Comparison of ENCODE assay signal across 8 mouse cellular contexts in genomic region chr2:25261870-25262269, GRCm38 (mm10). TPM values are rescaled to one million over a fixed set of nuclear protein-coding genes. Genes with fewer than 3 reads are reported as not detected.
A peak's percentile ranks its signal among the peaks of the same experiment; 100 is the strongest.
DNase-seq lines count a peak whose midpoint lies in the region; ATAC-seq and TF ChIP-seq lines count a peak whose summit lies in the region.

No protein-coding gene starts in this region.

- H3K79me2 ChIP-seq in CH12.LX (replicated peaks; ENCODE audit: control insufficient read depth, extremely low read depth, insufficient read depth, poor library complexity, severe bottlenecking): peaks cover 5% of the 10 kb centered on the region; the same call in 1 of the 2 replicates

- H3K27ac ChIP-seq in heart, embryonic 11.5 days (ENCODE audit: low read depth, low read length): no peak overlapping the region
- peak overlapping the region; percentile 2; the same call in 1 of the 2 replicates for H3K27ac ChIP-seq in CH12.LX (ENCODE audit: insufficient read depth, low read depth)
- 0 out of 2 replicates have a peak overlapping the region, but pooled peaks have one; percentile 5 for H3K27ac ChIP-seq in forebrain, embryonic 12.5 days
- peak overlapping the region; percentile 68 for H3K27ac ChIP-seq in liver, embryonic 16.5 days (ENCODE audit: low read length)

- no peak for TF ChIP-seq POLR2A in CH12.LX (IDR thresholded peaks at IDR 0.05; ENCODE audit: low read depth, low read length)

- ATAC-seq in heart, embryonic 11.5 days (replicated peaks; ENCODE audit: insufficient number of reproducible peaks, low FRiP score, low TSS enrichment): no peak
- ATAC-seq in forebrain, embryonic 12.5 days (ENCODE audit: low FRiP score): 0 out of 2 replicates have a peak, but pooled peaks have one; percentile 1
- ATAC-seq in liver, embryonic 16.5 days (ENCODE audit: low read depth): peak; percentile 1

- DNase-seq in heart, adult 9 months (ENCODE audit: low spot score in 2 of 2): no peak
- no peak for DNase-seq in CH12.LX (ENCODE audit: extremely low read depth)
- DNase-seq in right cerebral cortex, postnatal 25 days: no peak
- DNase-seq in adrenal gland, postnatal 36 days: no peak
- DNase-seq in layer of hippocampus, postnatal 36 days: no peak

- peak overlapping the region; percentile 83 for H3K4me3 ChIP-seq in heart, embryonic 11.5 days (ENCODE audit: low read depth, low read length)
- H3K4me3 ChIP-seq in CH12.LX (replicated peaks in 1 of 3; ENCODE audit: low read depth in 2 of 3, low read length in 2 of 3, poor library complexity in 1 of 3): peak overlapping the region; percentile 55 to 80 (median 80)
- H3K4me3 ChIP-seq in forebrain, embryonic 12.5 days (replicated peaks): peak overlapping the region; percentile 79
- H3K4me3 ChIP-seq in liver, embryonic 16.5 days (ENCODE audit: low read depth, low read length): peak overlapping the region; percentile 89

- peaks cover 16% of the 10 kb centered on the region for H3K27me3 ChIP-seq in heart, embryonic 11.5 days (ENCODE audit: control insufficient read depth, insufficient read depth, low read length)
- no peaks in the 10 kb centered on the region for H3K27me3 ChIP-seq in CH12.LX (replicated peaks)
- peaks cover 24% of the 10 kb centered on the region for H3K27me3 ChIP-seq in forebrain, embryonic 12.5 days
- no peaks in the 10 kb centered on the region for H3K27me3 ChIP-seq in liver, embryonic 16.5 days (ENCODE audit: control insufficient read depth, insufficient read depth, low read depth, low read length)

- no peak for TF ChIP-seq CTCF in CH12.LX (conservative IDR thresholded peaks at IDR 0.05 in 1 of 2, IDR thresholded peaks at IDR 0.05 in 1 of 2; ENCODE audit: low read depth in 2 of 2, low read length in 2 of 2)

- H3K4me2 ChIP-seq in heart, embryonic 11.5 days: peak overlapping the region; percentile 100
- H3K4me2 ChIP-seq in CH12.LX (ENCODE audit: insufficient read depth, low read depth, poor library complexity, severe bottlenecking): peak overlapping the region; percentile 57
- H3K4me2 ChIP-seq in forebrain, embryonic 12.5 days: peak overlapping the region; percentile 99
- peak overlapping the region; percentile 100 for H3K4me2 ChIP-seq in liver, embryonic 16.5 days (ENCODE audit: low read depth, low read length)

- H3K36me3 ChIP-seq in heart, embryonic 11.5 days (ENCODE audit: control insufficient read depth, insufficient read depth, low read length): no peaks in the 10 kb centered on the region
- H3K36me3 ChIP-seq in CH12.LX (replicated peaks in 1 of 2; ENCODE audit: control insufficient read depth in 1 of 2, insufficient read depth in 1 of 2, low read length in 1 of 2): peaks cover 0 to 2% of the 10 kb centered on the region in 2 experiments
- H3K36me3 ChIP-seq in forebrain, embryonic 12.5 days (replicated peaks): no peaks in the 10 kb centered on the region
- no peaks in the 10 kb centered on the region for H3K36me3 ChIP-seq in liver, embryonic 16.5 days (ENCODE audit: control insufficient read depth, insufficient read depth)

- H3K4me1 ChIP-seq in heart, embryonic 11.5 days (ENCODE audit: control insufficient read depth, insufficient read depth, low read length): peaks cover 26% of the 10 kb centered on the region
- H3K4me1 ChIP-seq in CH12.LX (ENCODE audit: control insufficient read depth in 1 of 2, insufficient read depth in 2 of 2): peaks cover 17 to 45% of the 10 kb centered on the region in 2 experiments
- peaks cover 46% of the 10 kb centered on the region for H3K4me1 ChIP-seq in forebrain, embryonic 12.5 days
- peaks cover 43% of the 10 kb centered on the region for H3K4me1 ChIP-seq in liver, embryonic 16.5 days (ENCODE audit: control insufficient read depth, low read depth, low read length)

- no peaks in the 10 kb centered on the region for H3K9me3 ChIP-seq in heart, embryonic 11.5 days (replicated peaks; ENCODE audit: control insufficient read depth, low read length)
- H3K9me3 ChIP-seq in CH12.LX (replicated peaks; ENCODE audit: low read length): no peaks in the 10 kb centered on the region
- no peaks in the 10 kb centered on the region for H3K9me3 ChIP-seq in forebrain, embryonic 12.5 days
- H3K9me3 ChIP-seq in liver, embryonic 16.5 days (replicated peaks; ENCODE audit: control insufficient read depth, low read length): no peaks in the 10 kb centered on the region

- in situ Hi-C loops in CH12.LX (cut with MboI; ENCODE audit: low pct_ligation_motif_present, low pct_unique_long_range_greater_than_20kb, low sequenced_read_pairs): no loop called here

- peak overlapping the region; percentile 72 for H3K9ac ChIP-seq in heart, embryonic 11.5 days (ENCODE audit: low read depth, low read length)
- H3K9ac ChIP-seq in CH12.LX (ENCODE audit: insufficient read depth, low read depth): peak overlapping the region; percentile 53
- H3K9ac ChIP-seq in forebrain, embryonic 12.5 days: 0 out of 2 replicates have a peak overlapping the region, but pooled peaks have one; percentile 25
- H3K9ac ChIP-seq in liver, embryonic 16.5 days (ENCODE audit: low read depth, low read length): peak overlapping the region; percentile 69

- dilution Hi-C loops in CH12.LX (cut with MboI; ENCODE audit: extremely low pct_ligation_motif_present, extremely low pct_unique_long_range_greater_than_20kb, low sequenced_read_pairs): no loop called here

- no peak for TF ChIP-seq RAD21 in CH12.LX (IDR thresholded peaks at IDR 0.05; ENCODE audit: low read depth, low read length)

- TF ChIP-seq EP300 in CH12.LX (IDR thresholded peaks at IDR 0.05; ENCODE audit: low read length): no peak

- WGBS in heart, embryonic 11.5 days (ENCODE audit: insufficient replicate concordance): 38% methylated on average over 12 of the region's 12 CpGs
- WGBS in forebrain, embryonic 12.5 days: 46% methylated on average over 12 of the region's 12 CpGs
- WGBS in liver, embryonic 16.5 days (ENCODE audit: insufficient replicate concordance): 44% methylated on average over 11 of the region's 12 CpGs

TF ChIP-seq in CH12.LX, 34 proteins besides CTCF, POLR2A, EP300 and RAD21 (continues in another document):
- TF ChIP-seq POLR2AphosphoS2 (IDR thresholded peaks at IDR 0.05; ENCODE audit: low read depth, low read length) (no peak), ELF1 (IDR thresholded peaks at IDR 0.05; ENCODE audit: low read depth, low read length) (no peak), SMC3 (IDR thresholded peaks at IDR 0.05; ENCODE audit: low read depth, low read length) (no peak), NELFE (IDR thresholded peaks at IDR 0.05; ENCODE audit: low read depth, low read length) (no peak), IRF4 (IDR thresholded peaks at IDR 0.05; ENCODE audit: low read depth, low read length) (no peak), PAX5 (IDR thresholded peaks at IDR 0.05; ENCODE audit: low read length) (no peak), SIN3A (IDR thresholded peaks at IDR 0.05; ENCODE audit: low read length) (no peak), NRF1 (IDR thresholded peaks at IDR 0.05; ENCODE audit: low read depth, low read length) (no peak)

RNA-seq across cellular contexts. Expression of gene Tprn, which starts 0.5 kb away (rescaled TPM):
- polyA plus RNA-seq in heart, embryonic 11.5 days (2014; fragmentation: Nextera tagmentation; extraction: Ambion mirVana): 3.3 TPM in 2 replicates
- total RNA-seq in CH12.LX (2012; rRNA removed) (13.1 and 14.3 TPM in 2 replicates), CH12.LX (2014; rRNA removed) (7.0 and 8.2 TPM in 2 replicates)
- polyA plus RNA-seq in CH12.LX (2012; ENCODE audit: insufficient read length, low read depth): 17.0 and 19.3 TPM in 2 replicates
- polyA plus RNA-seq in forebrain, embryonic 12.5 days (2016; fragmentation: Nextera tagmentation; extraction: Ambion mirVana): 9.3 and 10.0 TPM in 2 replicates
- polyA plus RNA-seq in liver, embryonic 16.5 days (2015; fragmentation: Nextera tagmentation; extraction: Ambion mirVana): 3.7 and 4.7 TPM in 2 replicates
- 1 to 10 TPM; 8.7 to 9.2 TPM for total RNA-seq in adrenal gland, postnatal 36 days (2021)
- total RNA-seq in layer of hippocampus, postnatal 36 days (2021): 10 to 100 TPM; 19.4 to 23.1 TPM

RNA-seq across cellular contexts. Expression of gene Tmem203, which starts 6.6 kb away (rescaled TPM):
- polyA plus RNA-seq in heart, embryonic 11.5 days (2014; fragmentation: Nextera tagmentation; extraction: Ambion mirVana): 12.9 and 16.0 TPM in 2 replicates
- total RNA-seq in CH12.LX (2012; rRNA removed) (22.7 and 28.3 TPM in 2 replicates), CH12.LX (2014; rRNA removed) (18.4 and 21.2 TPM in 2 replicates)
- 14.5 and 21.5 TPM in 2 replicates for polyA plus RNA-seq in CH12.LX (2012; ENCODE audit: insufficient read length, low read depth)
- polyA plus RNA-seq in forebrain, embryonic 12.5 days (2016; fragmentation: Nextera tagmentation; extraction: Ambion mirVana): 17.6 and 18.1 TPM in 2 replicates
- 10.9 and 12.0 TPM in 2 replicates for polyA plus RNA-seq in liver, embryonic 16.5 days (2015; fragmentation: Nextera tagmentation; extraction: Ambion mirVana)
- 10 to 100 TPM; 22.6 to 38.8 TPM for total RNA-seq in adrenal gland, postnatal 36 days (2021)
- 10 to 100 TPM; 35.5 to 40.4 TPM for total RNA-seq in layer of hippocampus, postnatal 36 days (2021)

RNA-seq across cellular contexts. Expression of gene Ssna1, which starts 10.4 kb away (rescaled TPM):
- 156 and 175 TPM in 2 replicates for polyA plus RNA-seq in heart, embryonic 11.5 days (2014; fragmentation: Nextera tagmentation; extraction: Ambion mirVana)
- total RNA-seq in CH12.LX (2012; rRNA removed) (80.6 and 98.5 TPM in 2 replicates), CH12.LX (2014; rRNA removed) (72.9 and 82.0 TPM in 2 replicates)
- polyA plus RNA-seq in CH12.LX (2012; ENCODE audit: insufficient read length, low read depth): 51.4 and 74.9 TPM in 2 replicates
- 207 and 224 TPM in 2 replicates for polyA plus RNA-seq in forebrain, embryonic 12.5 days (2016; fragmentation: Nextera tagmentation; extraction: Ambion mirVana)
- 94.7 and 111 TPM in 2 replicates for polyA plus RNA-seq in liver, embryonic 16.5 days (2015; fragmentation: Nextera tagmentation; extraction: Ambion mirVana)
- 10 to 100 TPM; 43.8 to 45.1 TPM for total RNA-seq in adrenal gland, postnatal 36 days (2021)
- total RNA-seq in layer of hippocampus, postnatal 36 days (2021): 10 to 100 TPM; 65.0 to 69.4 TPM

RNA-seq across cellular contexts. Expression of gene Anapc2, which starts 10.4 kb away (rescaled TPM):
- 73.0 and 76.1 TPM in 2 replicates for polyA plus RNA-seq in heart, embryonic 11.5 days (2014; fragmentation: Nextera tagmentation; extraction: Ambion mirVana)
- total RNA-seq in CH12.LX (2012; rRNA removed) (13.6 and 14.5 TPM in 2 replicates), CH12.LX (2014; rRNA removed) (9.6 and 13.0 TPM in 2 replicates)
- 48.7 and 55.2 TPM in 2 replicates for polyA plus RNA-seq in CH12.LX (2012; ENCODE audit: insufficient read length, low read depth)
- 134 and 141 TPM in 2 replicates for polyA plus RNA-seq in forebrain, embryonic 12.5 days (2016; fragmentation: Nextera tagmentation; extraction: Ambion mirVana)
- 40.1 and 40.5 TPM in 2 replicates for polyA plus RNA-seq in liver, embryonic 16.5 days (2015; fragmentation: Nextera tagmentation; extraction: Ambion mirVana)
- 10 to 100 TPM; 76.5 to 81.3 TPM for total RNA-seq in adrenal gland, postnatal 36 days (2021)
- total RNA-seq in layer of hippocampus, postnatal 36 days (2021): 10 to 100 TPM; 83.0 to 83.3 TPM

RNA-seq across cellular contexts. Expression of gene AL732309.1, which starts 15.2 kb away (rescaled TPM):
- 2.5 and 2.9 TPM in 2 replicates for polyA plus RNA-seq in heart, embryonic 11.5 days (2014; fragmentation: Nextera tagmentation; extraction: Ambion mirVana)
- total RNA-seq in CH12.LX (2012; rRNA removed) (8.9 and 9.5 TPM in 2 replicates), CH12.LX (2014; rRNA removed) (6.7 and 9.6 TPM in 2 replicates)
- 3.5 and 4.5 TPM in 2 replicates for polyA plus RNA-seq in CH12.LX (2012; ENCODE audit: insufficient read length, low read depth)
- polyA plus RNA-seq in forebrain, embryonic 12.5 days (2016; fragmentation: Nextera tagmentation; extraction: Ambion mirVana): 4.2 and 6.0 TPM in 2 replicates
- 1.4 and 1.8 TPM in 2 replicates for polyA plus RNA-seq in liver, embryonic 16.5 days (2015; fragmentation: Nextera tagmentation; extraction: Ambion mirVana)
- total RNA-seq in adrenal gland, postnatal 36 days (2021): 1 to 10 TPM; 4.1 to 4.8 TPM
- total RNA-seq in layer of hippocampus, postnatal 36 days (2021): 1 to 10 TPM; 2.2 to 4.4 TPM
